In genomic region chr6:146136646-146137045, GRCm38 (mm10) we compare ENCODE assay signal across 11 mouse cellular contexts.
A peak's percentile ranks its signal among the peaks of the same experiment; 100 is the strongest.
DNase-seq lines count a peak whose midpoint lies in the region; ATAC-seq lines count a peak whose summit lies in the region.
"Had no signal": no experiment of that assay in that cellular context is flagged by ENCODE, and none has a peak within 500 bp of the region (broad histone marks: within the 10 kb centered on the region; RNA-seq: fewer than 3 reads in every experiment).

No protein-coding gene starts in this region.

- H3K27ac ChIP-seq in forebrain, embryonic 12.5 days = 0 out of 2 replicates have a peak overlapping the region, but pooled peaks have one; percentile 16
- H3K27ac ChIP-seq in hindbrain, embryonic 16.5 days (ENCODE audit: low read depth, low read length) = peak overlapping the region; percentile 65
- 0 out of 2 replicates have a peak overlapping the region, but pooled peaks have one; percentile 43 for H3K27ac ChIP-seq in midbrain, embryonic 16.5 days (ENCODE audit: low read length)
- H3K27ac ChIP-seq: kidney, postnatal 0 days; liver, embryonic 13.5 days had no signal

- H3K9ac ChIP-seq in forebrain, embryonic 12.5 days = no peak overlapping the region
- peak overlapping the region; percentile 11; the same call in 1 of the 2 replicates for H3K9ac ChIP-seq in hindbrain, embryonic 16.5 days (ENCODE audit: low read depth, low read length)
- no peak overlapping the region for H3K9ac ChIP-seq in midbrain, embryonic 16.5 days (ENCODE audit: low read depth, low read length)
- H3K9ac ChIP-seq: heart, embryonic 12.5 days; liver, embryonic 13.5 days had no signal

- no peaks in the 10 kb centered on the region for H3K36me3 ChIP-seq in forebrain, embryonic 12.5 days (replicated peaks)
- no peaks in the 10 kb centered on the region for H3K36me3 ChIP-seq in hindbrain, embryonic 16.5 days (ENCODE audit: control insufficient read depth, insufficient read depth, low read length)
- H3K36me3 ChIP-seq in midbrain, embryonic 16.5 days (ENCODE audit: control insufficient read depth, insufficient read depth, low read length) = no peaks in the 10 kb centered on the region
- H3K36me3 ChIP-seq: heart, embryonic 12.5 days; liver, embryonic 13.5 days had no signal

- WGBS in forebrain, embryonic 12.5 days = 35% methylated on average over 4 of the region's 4 CpGs
- WGBS in hindbrain, embryonic 16.5 days = 15% methylated on average over 4 of the region's 4 CpGs
- WGBS in midbrain, embryonic 16.5 days = 9% methylated on average over 4 of the region's 4 CpGs

- no peak overlapping the region for H3K4me2 ChIP-seq in forebrain, embryonic 12.5 days
- peak overlapping the region; percentile 23 for H3K4me2 ChIP-seq in hindbrain, embryonic 16.5 days (ENCODE audit: low read length)
- peak overlapping the region; percentile 15; the same call in 1 of the 2 replicates for H3K4me2 ChIP-seq in midbrain, embryonic 16.5 days (ENCODE audit: low read length)
- H3K4me2 ChIP-seq: heart, embryonic 12.5 days; liver, embryonic 13.5 days had no signal

- H3K9me3 ChIP-seq in forebrain, embryonic 12.5 days = no peaks in the 10 kb centered on the region
- no peaks in the 10 kb centered on the region for H3K9me3 ChIP-seq in hindbrain, embryonic 16.5 days (ENCODE audit: control insufficient read depth, low read length)
- H3K9me3 ChIP-seq in midbrain, embryonic 16.5 days (replicated peaks; ENCODE audit: control insufficient read depth, low read length, poor library complexity, severe bottlenecking) = no peaks in the 10 kb centered on the region
- H3K9me3 ChIP-seq: heart, embryonic 12.5 days; liver, embryonic 13.5 days had no signal

- H3K4me3 ChIP-seq in forebrain, embryonic 12.5 days (replicated peaks) = no peak overlapping the region
- no peak overlapping the region for H3K4me3 ChIP-seq in hindbrain, embryonic 16.5 days (ENCODE audit: low read length)
- H3K4me3 ChIP-seq in midbrain, embryonic 16.5 days (ENCODE audit: low read depth, low read length) = no peak overlapping the region
- H3K4me3 ChIP-seq: heart, embryonic 12.5 days; liver, embryonic 13.5 days had no signal

- peaks cover 26% of the 10 kb centered on the region for H3K4me1 ChIP-seq in forebrain, embryonic 12.5 days
- H3K4me1 ChIP-seq in hindbrain, embryonic 16.5 days (ENCODE audit: control insufficient read depth, insufficient read depth, low read depth, low read length) = peaks cover 7% of the 10 kb centered on the region
- H3K4me1 ChIP-seq in midbrain, embryonic 16.5 days (ENCODE audit: control insufficient read depth, insufficient read depth, low read length) = peaks cover 16% of the 10 kb centered on the region; the same call in 1 of the 2 replicates
- H3K4me1 ChIP-seq: liver, embryonic 13.5 days had no signal

- H3K27me3 ChIP-seq in forebrain, embryonic 12.5 days = no peaks in the 10 kb centered on the region
- H3K27me3 ChIP-seq in hindbrain, embryonic 16.5 days (replicated peaks; ENCODE audit: control insufficient read depth, insufficient read depth, low read length) = no peaks in the 10 kb centered on the region
- H3K27me3 ChIP-seq in midbrain, embryonic 16.5 days (ENCODE audit: control insufficient read depth, insufficient read depth, low read depth, low read length) = no peaks in the 10 kb centered on the region
- H3K27me3 ChIP-seq: heart, embryonic 12.5 days; liver, embryonic 13.5 days had no signal

- DNase-seq in cerebellum, adult 8-10 months = no peak
- DNase-seq in retina, postnatal 1 day = no peak
- no peak for DNase-seq in adrenal gland, postnatal 25 days
- DNase-seq in thymus, postnatal 10 days (ENCODE audit: low spot score in 2 of 2) = no peak
- DNase-seq: liver, embryonic 13.5 days had no signal

- 0 out of 2 replicates have a peak, but pooled peaks have one; percentile 37 for ATAC-seq in cerebellum, adult (ENCODE audit: insufficient number of reproducible peaks, low FRiP score, low TSS enrichment)
- ATAC-seq in forebrain, embryonic 12.5 days (ENCODE audit: low FRiP score) = peak; percentile 69; the same call in 1 of the 2 replicates
- ATAC-seq in hindbrain, embryonic 16.5 days = peak; percentile 96
- peak; percentile 89 for ATAC-seq in midbrain, embryonic 16.5 days

Comparison
In these comparisons a context has a peak if more than half of its experiments do, and no peak if none do; other contexts are left out.
1. ATAC-seq: peak in every context shown above with its lines; median percentile 96 in hindbrain, embryonic 16.5 days; 89 in midbrain, embryonic 16.5 days; 69 in forebrain, embryonic 12.5 days; 37 in cerebellum, adult.